Mouse (Mus musculus): ENCODE results near the gene Ptar1. TPM values are rescaled to one million over a fixed set of nuclear protein-coding genes. Genes with fewer than 3 reads are reported as not detected.

Gene Ptar1
- polyA plus RNA-seq, 1 experiment from 2014 or later: 5.7 TPM

- WGBS (ENCODE audit: insufficient replicate concordance): 4% methylated on average over 17 of the region's 17 CpGs
- no peaks in the 10 kb centered on the region for H3K9me3 ChIP-seq (replicated peaks)
- peaks cover 19% of the 10 kb centered on the region; the same call in 1 of the 2 replicates for H3K4me1 ChIP-seq
- H3K27ac ChIP-seq: no peak overlapping the region
- no peaks in the 10 kb centered on the region for H3K36me3 ChIP-seq
- peak overlapping the region; percentile 92 for H3K4me2 ChIP-seq
- 0 out of 2 replicates have a peak overlapping the region, but pooled peaks have one; percentile 27 for H3K9ac ChIP-seq
- peak overlapping the region; percentile 66 for H3K4me3 ChIP-seq
- peaks cover 52% of the 10 kb centered on the region for H3K27me3 ChIP-seq (replicated peaks)
- 0 out of 2 replicates have a peak, but pooled peaks have one; percentile 14 for ATAC-seq
These were observed 72.2 kb downstream of the Ptar1 start for GRCm38 (mm10) chr19:23759322-23759945.

DNA sequence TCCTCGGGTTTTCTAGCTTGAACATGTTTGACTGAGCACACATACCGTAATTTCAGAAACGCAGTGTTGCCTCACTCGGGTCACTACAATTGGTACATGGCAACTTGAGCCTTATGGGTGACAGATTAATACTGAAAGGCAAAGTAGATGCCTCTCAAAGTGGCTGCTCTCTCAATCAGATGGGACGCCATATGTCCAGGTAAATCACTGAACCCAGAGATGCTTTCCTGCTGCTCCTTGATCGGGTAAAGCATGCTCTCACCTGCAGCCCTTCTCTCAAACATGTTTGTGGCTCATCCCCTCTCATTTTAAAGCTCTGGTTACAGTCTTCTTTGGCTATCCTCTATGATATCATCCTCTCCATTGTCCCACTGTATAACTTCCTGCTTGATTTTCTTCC lies 76.1 kb downstream of the Ptar1 start:
- ATAC-seq: no peak
- Histone ChIP-seq H3K4me2 (no peak overlapping the region), H3K27me3 (replicated peaks) (peaks cover 42% of the 10 kb centered on the region), H3K4me1 (peaks cover 8% of the 10 kb centered on the region; the same call in 1 of the 2 replicates), H3K9me3 (replicated peaks) (no peaks in the 10 kb centered on the region), H3K9ac (no peak overlapping the region), H3K4me3 (no peak overlapping the region), H3K27ac (no peak overlapping the region), H3K36me3 (no peaks in the 10 kb centered on the region)
- 67% methylated on average over 6 of the region's 6 CpGs for WGBS (ENCODE audit: insufficient replicate concordance)

- no peak for ATAC-seq
- H3K4me2 ChIP-seq: no peak overlapping the region
- H3K36me3 ChIP-seq: no peaks in the 10 kb centered on the region
These were observed 76.8 kb downstream of the Ptar1 start for GRCm38 (mm10) chr19:23764051-23764450.

DNA sequence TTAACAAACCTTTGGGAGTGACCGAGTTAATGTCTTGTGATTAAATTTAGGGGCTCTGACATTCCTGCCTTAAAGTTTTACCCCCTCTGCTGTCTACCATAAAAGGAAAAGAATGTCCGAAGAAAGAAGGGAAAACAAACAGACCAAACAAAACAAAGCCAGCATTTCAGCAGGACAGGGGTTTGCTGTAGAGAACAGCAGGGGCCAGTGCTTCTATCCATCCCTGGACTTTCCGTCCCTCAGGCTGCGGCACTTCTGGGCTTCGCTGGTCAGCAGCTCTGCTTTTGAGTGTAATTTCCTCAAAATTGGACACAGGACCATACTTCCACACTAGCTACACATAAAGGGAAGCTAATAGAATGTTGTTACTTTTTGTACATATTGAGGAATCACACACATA lies 81.6 kb downstream of the Ptar1 start:
- Histone ChIP-seq H3K4me2 (no peak overlapping the region), H3K27me3 (replicated peaks) (peaks cover 9% of the 10 kb centered on the region; the same call in 1 of the 2 replicates), H3K27ac (no peak overlapping the region), H3K4me3 (no peak overlapping the region), H3K9ac (no peak overlapping the region), H3K4me1 (no peaks in the 10 kb centered on the region), H3K9me3 (replicated peaks) (no peaks in the 10 kb centered on the region), H3K36me3 (no peaks in the 10 kb centered on the region)
- 73% methylated on average over 5 of the region's 5 CpGs for WGBS (ENCODE audit: insufficient replicate concordance)
- no peak for ATAC-seq

More at GRCm38 (mm10) chr19:23764051-23764450, 76.8 kb downstream of the Ptar1 start:
- Histone ChIP-seq H3K4me1 (peaks cover 6% of the 10 kb centered on the region; the same call in 1 of the 2 replicates), H3K9ac (no peak overlapping the region), H3K27me3 (replicated peaks) (peaks cover 35% of the 10 kb centered on the region), H3K9me3 (replicated peaks) (no peaks in the 10 kb centered on the region), H3K27ac (no peak overlapping the region), H3K4me3 (no peak overlapping the region)
- WGBS (ENCODE audit: insufficient replicate concordance): 61% methylated on average over 2 of the region's 2 CpGs

DNA sequence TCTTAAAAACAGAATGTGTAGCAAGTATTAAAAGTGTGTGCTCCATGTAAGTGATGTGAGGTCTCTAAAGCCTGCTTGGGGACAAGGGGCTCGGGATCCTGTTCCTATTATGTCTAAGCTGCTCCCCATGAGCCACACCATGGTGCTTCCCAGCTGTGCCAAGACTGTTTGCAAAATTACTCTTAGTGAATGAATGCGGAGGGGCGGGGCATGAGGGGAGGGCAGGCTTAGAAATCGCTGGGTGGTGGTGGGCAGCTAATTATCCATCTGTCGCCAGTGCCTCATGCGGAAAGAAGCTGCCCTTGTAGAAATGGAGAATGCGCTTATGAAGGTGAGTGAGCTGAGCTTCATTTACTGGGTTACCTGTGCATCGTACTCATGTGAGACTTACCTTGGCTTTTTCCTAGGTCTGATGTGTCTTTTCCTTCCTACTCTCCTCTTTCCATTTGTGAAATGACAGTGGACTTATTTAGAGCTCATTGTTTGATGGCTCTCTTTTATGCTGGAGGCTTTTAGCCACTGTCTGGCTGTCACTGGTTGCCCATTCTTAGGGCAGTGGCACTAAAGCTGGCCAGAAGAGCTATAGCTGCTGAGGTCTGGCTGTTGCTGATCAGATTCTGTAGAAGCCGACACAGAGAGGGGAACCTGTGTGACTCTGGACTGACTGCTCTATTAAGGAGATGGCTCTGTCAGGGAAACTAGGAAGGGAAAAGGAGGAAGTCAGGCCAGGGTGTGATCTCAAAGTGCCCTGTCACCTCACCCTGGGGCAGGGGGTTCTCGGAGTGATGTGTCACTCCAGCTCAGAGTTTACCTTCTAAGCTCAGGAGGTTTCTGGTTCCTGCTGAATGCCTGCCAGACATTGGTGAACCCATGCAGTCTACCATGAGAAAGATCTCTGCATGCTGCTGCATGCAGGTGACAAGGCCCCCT lies 83.5 kb downstream of the Ptar1 start:
- Histone ChIP-seq H3K4me3 (no peak overlapping the region), H3K4me2 (no peak overlapping the region), H3K9ac (no peak overlapping the region), H3K36me3 (no peaks in the 10 kb centered on the region), H3K27ac (no peak overlapping the region), H3K27me3 (replicated peaks) (no peaks in the 10 kb centered on the region), H3K9me3 (replicated peaks) (no peaks in the 10 kb centered on the region), H3K4me1 (no peaks in the 10 kb centered on the region)
- no peak for ATAC-seq
- 49% methylated on average over 10 of the region's 10 CpGs for WGBS (ENCODE audit: insufficient replicate concordance)

GRCm38 (mm10) chr19:23771971-23772370 lies 84.7 kb downstream of the Ptar1 start:
- H3K9ac ChIP-seq: no peak overlapping the region
- H3K4me2 ChIP-seq: no peak overlapping the region
- WGBS (ENCODE audit: insufficient replicate concordance): 55% methylated on average over 7 of the region's 7 CpGs
- H3K27me3 ChIP-seq (replicated peaks): no peaks in the 10 kb centered on the region
- ATAC-seq: no peak
- no peaks in the 10 kb centered on the region for H3K9me3 ChIP-seq (replicated peaks)
- H3K4me1 ChIP-seq: no peaks in the 10 kb centered on the region
- no peaks in the 10 kb centered on the region for H3K36me3 ChIP-seq
- H3K4me3 ChIP-seq: no peak overlapping the region
- no peak overlapping the region for H3K27ac ChIP-seq

DNA sequence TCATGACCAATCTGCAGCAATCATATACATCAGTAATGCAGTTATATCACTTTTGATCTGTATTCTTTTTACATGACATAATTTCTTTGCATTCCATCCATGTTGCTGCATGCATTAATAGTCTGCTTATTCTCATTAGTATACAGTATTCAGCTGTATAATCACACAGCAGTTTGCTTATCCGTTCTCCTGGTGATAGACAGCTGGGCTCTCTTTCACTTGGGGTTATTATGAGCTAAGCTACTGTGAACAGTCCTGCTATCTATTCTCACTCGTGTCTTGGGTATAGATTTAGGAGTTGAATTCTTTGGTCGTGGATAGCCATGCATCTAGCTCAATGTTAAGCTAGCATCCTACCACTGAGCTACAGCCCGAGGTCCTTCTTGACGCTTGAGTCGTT lies 88.1 kb downstream of the Ptar1 start:
- no peaks in the 10 kb centered on the region for H3K36me3 ChIP-seq
- H3K9ac ChIP-seq: no peak overlapping the region
- no peak overlapping the region for H3K4me3 ChIP-seq
- 71% methylated on average over 6 of the region's 6 CpGs for WGBS (ENCODE audit: insufficient replicate concordance)
- no peaks in the 10 kb centered on the region for H3K4me1 ChIP-seq
- H3K4me2 ChIP-seq: no peak overlapping the region
- no peaks in the 10 kb centered on the region for H3K9me3 ChIP-seq (replicated peaks)
- H3K27ac ChIP-seq: no peak overlapping the region
- no peaks in the 10 kb centered on the region for H3K27me3 ChIP-seq (replicated peaks)
- ATAC-seq: no peak

DNA sequence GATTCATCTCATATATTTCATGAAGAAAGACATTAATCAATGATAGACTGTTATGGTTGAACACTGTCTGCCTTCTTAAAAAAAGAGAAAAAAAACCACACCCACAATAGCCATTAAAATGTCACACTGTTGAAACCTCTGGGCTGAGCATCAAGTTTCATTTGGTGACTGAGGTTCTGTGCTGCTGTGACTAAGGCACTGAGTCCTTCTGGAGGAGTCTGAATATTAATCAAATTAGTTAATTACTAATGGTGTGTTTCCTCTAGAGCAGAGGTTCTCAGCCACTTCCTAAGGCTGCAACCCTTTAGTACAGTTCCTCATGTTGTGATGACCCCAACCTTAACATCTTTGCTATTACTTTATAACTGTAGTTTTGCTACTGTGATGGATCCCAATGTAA lies 91.9 kb downstream of the Ptar1 start:
- no peak overlapping the region for H3K27ac ChIP-seq
- H3K36me3 ChIP-seq: no peaks in the 10 kb centered on the region
- H3K4me2 ChIP-seq: no peak overlapping the region
- H3K9ac ChIP-seq: no peak overlapping the region
- no peaks in the 10 kb centered on the region for H3K27me3 ChIP-seq (replicated peaks)
- ATAC-seq: no peak
- H3K9me3 ChIP-seq (replicated peaks): no peaks in the 10 kb centered on the region
- no peak overlapping the region for H3K4me3 ChIP-seq
- H3K4me1 ChIP-seq: no peaks in the 10 kb centered on the region

- H3K27ac ChIP-seq: no peak overlapping the region
- no peaks in the 10 kb centered on the region for H3K9me3 ChIP-seq (replicated peaks)
- no peaks in the 10 kb centered on the region for H3K27me3 ChIP-seq (replicated peaks)
- H3K4me3 ChIP-seq: no peak overlapping the region
- no peaks in the 10 kb centered on the region for H3K4me1 ChIP-seq
- H3K36me3 ChIP-seq: no peaks in the 10 kb centered on the region
- no peak overlapping the region for H3K9ac ChIP-seq
- H3K4me2 ChIP-seq: no peak overlapping the region
- WGBS (ENCODE audit: insufficient replicate concordance): 77% methylated on average over 4 of the region's 4 CpGs
- ATAC-seq: no peak
These were observed 92.9 kb downstream of the Ptar1 start for GRCm38 (mm10) chr19:23780105-23780504.

Other genes starting within 250 kb of the Ptar1 start
- 0.23 and 0.33 TPM in 2 replicates for gene Mamdc2, start 239.0 kb upstream of the Ptar1 start, polyA plus RNA-seq (2016; fragmentation: Nextera tagmentation; extraction: Ambion mirVana)
- not detected in 2 replicates for gene 1700028P14Rik, start 34.6 kb upstream of the Ptar1 start, polyA plus RNA-seq (2016; fragmentation: Nextera tagmentation; extraction: Ambion mirVana)
- 0.01 and 0.05 TPM in 2 replicates for gene Apba1, start 71.5 kb downstream of the Ptar1 start, polyA plus RNA-seq (2016; fragmentation: Nextera tagmentation; extraction: Ambion mirVana)